Mouse (Mus musculus) layer of hippocampus, adult 9-10 months (tissue): Measurements from ENCODE around the gene Ropn1l.

Experiments used
- DNase-seq: peaks from one replicate; pipeline ENCODE4 v3.0.0; 2022; ENCODE audit warnings: low spot score

The Ropn1l gene

DNA sequence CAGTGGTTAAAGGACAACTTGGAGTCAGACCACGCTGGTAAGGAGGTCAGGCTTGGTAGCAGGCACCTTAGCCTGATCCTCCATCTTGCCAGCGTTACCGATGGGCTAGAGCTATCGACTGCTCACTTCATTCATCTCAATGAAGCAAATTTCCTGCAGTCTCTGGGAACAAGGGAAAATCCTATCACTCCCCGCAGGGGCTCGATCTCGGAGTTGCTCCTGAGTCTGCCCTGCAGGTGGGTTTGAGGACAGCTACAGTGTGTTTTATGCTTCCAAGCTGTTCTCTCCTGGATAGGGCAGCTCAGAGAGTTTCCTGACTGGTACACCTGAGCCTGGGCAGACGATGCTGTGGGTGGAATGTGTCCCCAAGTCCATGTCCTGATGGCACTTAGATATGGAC lies 49.2 kb downstream of the Ropn1l start:
- DNase-seq: no peak

DNA sequence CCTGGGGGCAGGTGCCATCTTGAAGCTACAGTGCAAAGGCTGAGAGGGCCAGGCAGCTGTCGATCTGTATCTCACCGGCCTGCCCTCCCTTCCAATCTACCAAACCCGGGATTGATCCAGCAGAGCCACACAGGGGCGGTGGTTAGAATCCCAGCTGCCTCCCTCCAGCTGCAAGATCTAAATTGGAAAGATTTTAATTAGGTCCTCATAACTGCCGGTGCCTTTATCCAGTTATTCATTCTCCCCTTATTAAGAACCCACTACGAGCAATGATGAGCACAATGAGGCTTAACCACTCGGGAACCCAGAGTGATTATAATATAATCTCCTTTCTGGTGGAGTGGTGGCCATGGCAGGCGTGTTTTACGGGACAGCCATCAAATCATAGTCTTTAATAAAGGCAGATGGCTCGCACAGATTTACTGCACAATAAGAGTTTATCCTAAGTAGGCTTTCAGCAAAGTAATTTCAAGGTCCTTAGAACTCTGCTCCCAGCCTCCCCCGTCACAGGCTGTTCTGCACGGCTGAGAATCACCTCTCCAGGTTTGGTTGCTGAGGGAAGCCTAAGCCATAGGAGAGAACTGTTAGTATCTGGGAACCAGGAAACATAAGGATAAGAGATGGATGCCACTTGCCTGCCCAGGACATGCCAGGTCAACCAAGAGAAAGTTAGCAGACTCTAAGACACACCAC lies 51.2 kb downstream of the Ropn1l start:
- no peak for DNase-seq

DNA sequence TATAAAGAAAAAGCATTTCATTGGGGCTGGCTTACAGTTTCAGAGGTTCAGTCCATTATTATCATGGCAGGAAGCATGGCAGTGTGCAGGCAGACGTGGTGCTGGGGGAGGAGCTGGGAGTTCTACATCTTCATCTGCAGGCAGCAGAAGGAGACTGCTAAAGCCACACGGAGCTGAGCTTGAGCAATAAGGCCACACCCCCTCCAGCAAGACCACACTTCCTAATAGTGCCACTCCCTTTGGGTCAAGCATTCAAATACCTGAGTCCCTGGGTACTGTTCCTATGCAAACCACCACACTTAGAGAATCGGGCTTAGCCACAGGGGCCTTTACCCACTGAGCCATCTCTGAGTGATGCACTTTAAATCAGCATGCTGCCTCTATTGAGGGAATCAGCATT lies 52.6 kb downstream of the Ropn1l start:
- DNase-seq: no peak

DNA sequence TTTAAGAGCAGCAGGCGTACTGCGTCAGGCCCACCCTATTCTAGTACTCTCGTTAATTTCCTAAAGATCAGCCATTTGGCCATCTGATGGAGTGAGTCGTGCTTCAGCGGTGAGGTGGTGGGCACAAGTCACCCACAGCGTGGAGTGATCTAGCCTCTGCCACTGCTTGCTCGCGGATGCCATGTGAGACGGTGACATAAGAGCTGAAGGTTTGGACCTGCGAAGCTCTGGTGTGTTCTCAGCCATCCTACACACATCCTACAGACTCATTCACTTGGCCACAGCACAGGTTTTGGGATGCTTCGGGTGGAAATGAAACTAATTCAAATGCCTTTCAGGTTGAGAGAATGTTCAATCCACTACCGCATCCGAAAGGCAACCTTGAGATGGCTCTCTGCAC lies 54.8 kb downstream of the Ropn1l start:
- DNase-seq: no peak

DNA sequence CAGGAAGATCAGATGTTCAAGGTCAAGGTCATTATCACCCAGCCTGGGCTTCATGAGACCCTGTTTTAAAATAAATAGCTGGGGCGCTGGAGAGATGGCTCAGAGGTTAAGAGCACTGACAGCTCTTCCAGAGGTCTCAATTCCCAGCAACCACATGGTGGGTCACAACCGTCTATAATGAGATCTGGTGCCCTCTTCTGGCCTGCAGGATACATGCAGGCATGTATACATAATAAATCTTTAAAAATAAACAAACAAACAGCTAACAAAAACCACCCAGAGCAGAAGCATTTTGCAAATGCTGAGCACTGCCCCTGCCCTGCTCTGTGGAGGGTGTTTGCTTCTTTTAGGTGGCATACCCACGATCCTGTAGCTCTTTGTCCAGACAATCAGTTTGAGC lies 56.2 kb downstream of the Ropn1l start:
- DNase-seq: no peak

DNA sequence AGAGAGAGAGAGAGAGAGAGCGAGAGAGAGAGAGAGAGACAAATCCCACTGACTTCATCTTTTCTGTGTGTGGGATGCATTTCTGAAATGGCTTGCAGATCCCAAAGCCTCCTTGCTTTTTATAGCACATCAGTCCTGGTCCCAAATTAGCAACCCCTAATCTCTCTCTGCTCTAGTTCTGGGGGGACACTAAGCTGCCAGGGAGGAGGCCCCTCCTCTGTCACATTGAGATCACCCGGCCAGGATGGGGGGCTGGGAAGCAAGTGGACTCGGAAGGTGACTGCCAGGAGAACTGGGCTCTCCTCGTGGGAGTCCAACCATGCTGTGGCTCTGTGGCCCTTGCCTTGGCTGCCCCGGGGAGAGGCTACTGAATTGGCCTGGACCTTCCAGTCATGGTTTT lies 56.8 kb downstream of the Ropn1l start:
- no peak for DNase-seq

DNA sequence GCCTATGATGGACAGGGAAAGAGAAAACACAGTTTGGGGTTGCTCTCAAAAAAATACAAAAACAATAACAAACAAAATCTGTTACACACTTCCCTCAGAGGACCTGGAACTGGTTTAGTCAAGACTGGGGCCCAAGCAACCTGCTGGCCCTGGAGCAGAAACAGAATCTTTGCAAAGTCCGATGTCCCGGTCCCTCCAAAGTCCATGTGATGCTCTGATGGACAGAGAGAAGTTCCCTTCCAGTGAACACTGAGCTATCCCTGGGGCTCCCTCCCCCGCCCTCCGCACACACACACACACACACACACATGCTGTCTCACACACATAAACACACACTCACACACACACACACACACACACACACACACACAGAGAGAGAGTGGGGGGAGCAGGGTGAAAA lies 57.6 kb downstream of the Ropn1l start:
- DNase-seq: no peak

DNA sequence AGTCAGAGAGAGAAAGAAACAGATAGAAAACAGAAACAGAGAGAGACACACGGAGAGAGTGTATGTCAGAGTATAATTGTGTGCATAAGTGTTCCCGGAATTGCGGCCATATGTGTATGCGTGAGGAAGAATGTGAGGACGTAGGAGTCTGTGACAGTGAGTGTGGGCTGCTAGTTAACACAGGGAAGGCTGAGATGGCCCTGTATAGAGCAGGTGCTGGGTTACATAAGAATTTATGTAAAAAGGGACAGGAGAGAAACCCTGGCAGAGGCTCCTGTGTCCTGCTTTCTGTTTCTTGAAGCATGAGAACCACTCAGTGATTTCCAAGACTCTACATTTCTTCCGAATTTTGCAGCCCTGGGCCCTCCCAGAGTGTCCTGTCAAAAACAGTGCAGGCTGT lies 60.1 kb downstream of the Ropn1l start:
- peak; percentile 51 for DNase-seq

DNA sequence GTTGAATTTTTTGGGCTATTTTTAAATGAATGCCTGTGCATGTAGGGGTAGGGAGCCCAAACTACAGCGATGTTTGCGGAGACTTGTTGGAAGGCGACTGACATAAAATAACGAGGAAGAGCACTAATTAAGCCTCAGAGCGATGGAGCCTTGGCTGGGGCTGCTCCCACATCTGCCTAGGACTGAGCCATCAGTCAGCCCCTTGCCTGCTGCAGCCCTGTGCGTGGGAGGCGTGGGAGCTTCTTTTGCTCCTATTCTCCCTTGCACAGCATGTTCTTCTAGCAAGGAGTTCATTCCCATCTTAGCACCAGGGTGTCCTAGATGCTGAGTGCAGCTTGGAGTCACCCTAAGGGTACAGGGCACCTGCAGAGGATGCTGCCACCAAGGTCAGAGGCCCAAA lies 60.8 kb downstream of the Ropn1l start:
- no peak for DNase-seq

DNA sequence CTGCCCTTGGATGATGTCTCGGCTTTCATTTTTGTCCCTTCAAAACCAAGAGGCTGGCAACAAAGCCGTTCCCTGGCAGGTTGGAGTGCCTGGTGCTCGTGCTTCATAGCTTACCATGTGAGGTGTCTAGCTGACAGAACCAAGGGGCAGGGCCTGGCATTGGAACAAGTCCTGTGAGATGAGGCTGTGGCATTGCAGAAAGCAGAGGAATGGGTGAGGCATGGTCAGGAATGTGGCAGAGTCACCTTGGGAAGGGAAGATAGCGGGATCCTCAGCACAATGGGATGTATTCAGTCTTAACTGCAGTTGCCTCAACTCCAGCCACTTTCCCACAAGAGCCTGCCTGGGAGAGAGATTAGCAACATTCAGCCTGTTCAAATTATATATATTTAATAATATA lies 61.4 kb downstream of the Ropn1l start:
- no peak for DNase-seq
